Mouse (Mus musculus) limb, embryonic 10.5 days (tissue): ENCODE measurements around the gene Ap1m1. TPM values are rescaled to one million over a fixed set of nuclear protein-coding genes. Genes with fewer than 3 reads are reported as not detected.

Experiments
- DNase-seq: peaks from one replicate; pipeline ENCODE4 v3.0.0-alpha.2; 2017; ENCODE audit warnings: low spot score
- H3K27ac ChIP-seq: fragments of 300-500 bp; sonication (generic); 2 replicates; pipeline ENCODE4 v1.5.1; 2016; ENCODE audit warnings: mild to moderate bottlenecking
- H3K27me3 ChIP-seq: fragments of 300-500 bp; sonication (generic); 2 replicates; pipeline ENCODE4 v1.6.1; 2016; ENCODE audit warnings: low read depth, mild to moderate bottlenecking; ENCODE audit not compliant: poor library complexity, severe bottlenecking
- H3K36me3 ChIP-seq: fragments of 300-500 bp; sonication (generic); 2 replicates; pipeline ENCODE4 v1.6.1; 2016; ENCODE audit warnings: mild to moderate bottlenecking, moderate library complexity
- H3K4me1 ChIP-seq: fragments of 300-500 bp; sonication (generic); 2 replicates; pipeline ENCODE4 v1.6.1; 2016
- H3K4me3 ChIP-seq: fragments of 300-500 bp; sonication (generic); 2 replicates; pipeline ENCODE4 v1.5.1; 2016; ENCODE audit warnings: mild to moderate bottlenecking, moderate library complexity
- H3K9me3 ChIP-seq: fragments of 300-500 bp; sonication (generic); replicated peaks from 2 replicates; pipeline ENCODE4 v1.6.1; 2016; ENCODE audit warnings: mild to moderate bottlenecking
- WGBS: fragments of 180-500 bp; shearing (Covaris S2); methylation state at CpG from one replicate; pipeline ENCODE4 v1.1.7; 2016; 5-methylcytosine and 5-hydroxymethylcytosine counted together
- polyA plus RNA-seq: library from polyadenylated mRNA; unstranded; fragments of >200 nt; fragmentation: Nextera tagmentation; extraction: Ambion mirVana; gene quantifications from 2 replicates; pipeline ENCODE4 v1.2.1, GENCODE M21; 2016

Gene Ap1m1
- polyA plus RNA-seq, 1 experiment from 2014 or later, result 144 TPM

DNA sequence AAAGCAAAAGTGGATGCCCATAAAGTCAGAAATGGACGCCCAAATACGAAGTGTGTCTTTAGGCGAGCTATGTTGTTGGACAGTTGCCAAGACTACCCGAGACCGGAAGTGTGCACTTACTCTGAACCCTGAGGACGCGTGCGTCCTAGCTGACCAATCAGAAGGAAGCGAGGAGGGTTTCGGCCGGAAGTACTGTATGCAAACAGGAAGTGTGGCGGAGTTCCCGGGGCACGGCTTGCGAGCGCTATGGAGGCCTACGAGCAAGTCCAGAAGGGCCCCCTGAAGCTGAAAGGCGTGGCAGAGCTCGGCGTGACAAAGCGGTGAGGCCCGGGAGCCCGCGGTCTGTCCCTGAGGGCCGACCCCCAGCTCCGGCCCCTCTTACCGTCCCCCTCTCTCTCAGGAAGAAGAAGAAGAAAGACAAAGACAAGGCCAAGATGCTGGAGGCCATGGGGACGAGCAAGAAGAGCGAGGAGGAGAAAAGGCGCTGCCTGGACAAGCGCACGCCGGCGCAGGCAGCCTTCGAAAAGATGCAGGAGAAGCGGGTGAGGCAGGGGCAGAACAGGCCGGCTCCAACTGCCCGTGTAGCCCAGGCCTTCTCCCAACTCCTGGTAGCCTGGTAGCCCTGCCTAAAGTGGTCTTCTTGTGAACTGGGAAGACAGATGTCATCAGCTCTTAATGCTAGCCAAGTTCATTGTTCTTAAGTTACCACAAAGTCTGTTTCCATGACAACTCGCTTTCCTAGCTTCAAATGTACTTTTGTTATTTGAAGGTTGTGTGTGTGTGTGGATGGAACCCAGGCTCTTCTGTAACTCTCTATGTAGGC, 20.1 kb upstream of the Ap1m1 start, which contains the start of gene Fam32a:
Gene Fam32a (plus strand): TSS at position 190 of the 823 bp plus-strand sequence.
- H3K27me3 ChIP-seq, result no peaks in the 10 kb centered on the region
- H3K4me1 ChIP-seq, result peaks cover 11% of the 10 kb centered on the region
- peaks cover 37% of the 10 kb centered on the region for H3K36me3 ChIP-seq
- 18% methylated on average over 39 of the region's 39 CpGs for WGBS
- H3K4me3 ChIP-seq, result peak within 1 kb of the TSS; percentile 73
- H3K27ac ChIP-seq, result peak within 1 kb of the TSS; percentile 91
- peak; percentile 94 for DNase-seq
- no peaks in the 10 kb centered on the region for H3K9me3 ChIP-seq

DNA sequence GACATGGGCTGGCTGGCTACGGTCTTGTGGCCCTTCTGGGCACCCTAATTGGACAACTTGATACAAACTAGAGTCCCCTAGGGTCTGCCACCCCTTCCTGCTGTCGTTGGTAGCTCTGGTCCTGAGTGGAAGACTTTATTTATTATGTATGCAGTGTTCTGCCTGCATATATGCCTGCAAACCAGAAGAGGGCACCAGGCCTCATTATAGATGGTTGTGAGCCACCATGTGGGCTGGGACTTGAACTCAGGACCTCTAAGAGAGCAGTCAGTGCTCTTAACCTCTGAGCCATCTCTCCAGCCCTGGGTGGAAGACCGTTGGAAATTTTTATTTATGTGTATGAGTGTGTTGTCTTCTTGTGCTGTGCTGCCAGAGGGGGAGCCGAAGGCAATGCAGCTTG, 19.1 kb upstream of the Ap1m1 start:
- Histone ChIP-seq H3K9me3 (no peaks in the 10 kb centered on the region), H3K27me3 (no peaks in the 10 kb centered on the region), H3K27ac (no peak overlapping the region), H3K4me1 (peaks cover 11% of the 10 kb centered on the region), H3K36me3 (peaks cover 37% of the 10 kb centered on the region), H3K4me3 (peak overlapping the region; percentile 73)
- DNase-seq, result no peak
- WGBS, result 90% methylated on average over 4 of the region's 4 CpGs

DNA sequence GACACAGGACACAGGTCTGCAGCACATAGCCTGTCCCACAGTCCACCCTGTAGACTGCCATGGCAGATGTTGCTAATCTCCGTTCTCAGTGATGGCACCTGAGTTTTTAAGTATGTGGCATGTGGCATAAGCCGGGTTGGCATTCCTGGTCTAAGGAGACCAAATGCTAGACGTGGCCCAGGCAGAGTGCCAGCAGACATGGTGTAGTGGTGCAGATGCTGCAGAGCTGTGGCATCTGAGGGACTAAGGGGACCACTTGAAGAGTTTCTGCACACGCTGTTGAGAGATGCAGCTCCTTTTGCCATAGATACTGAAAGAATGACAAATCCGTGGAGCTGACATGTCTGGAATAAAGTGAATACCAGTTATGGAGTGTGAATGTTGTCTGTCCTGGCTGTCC, 17.2 kb upstream of the Ap1m1 start:
- Histone ChIP-seq H3K4me3 (no peak overlapping the region), H3K9me3 (no peaks in the 10 kb centered on the region), H3K27me3 (no peaks in the 10 kb centered on the region), H3K4me1 (peaks cover 11% of the 10 kb centered on the region), H3K36me3 (peaks cover 37% of the 10 kb centered on the region), H3K27ac (no peak overlapping the region)
- 93% methylated on average over 5 of the region's 5 CpGs for WGBS
- DNase-seq, result no peak

DNA sequence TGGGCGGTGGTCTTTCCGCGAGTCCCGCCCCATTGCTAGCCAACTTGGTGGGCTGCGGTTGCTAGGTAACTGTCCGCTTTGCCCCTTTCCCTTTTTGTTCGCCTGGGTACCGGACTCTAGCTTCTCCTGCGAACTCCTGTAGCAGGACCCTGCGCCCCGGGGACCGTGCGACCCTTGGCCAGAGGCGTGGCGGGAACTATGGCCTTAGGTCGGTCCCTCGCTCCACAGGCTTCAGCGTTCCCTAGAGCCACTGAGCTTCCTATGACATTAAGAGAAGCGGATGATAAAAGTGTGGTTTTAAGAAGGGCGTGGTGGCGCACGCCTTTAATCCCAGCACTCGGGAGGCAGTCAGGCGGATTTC, 565 bp downstream of the Ap1m1 start:
- no peak for DNase-seq
- Histone ChIP-seq H3K9me3 (no peaks in the 10 kb centered on the region), H3K36me3 (peaks cover 20% of the 10 kb centered on the region), H3K27ac (peak overlapping the region; percentile 95), H3K27me3 (no peaks in the 10 kb centered on the region), H3K4me3 (peak overlapping the region; percentile 70), H3K4me1 (peaks cover 12% of the 10 kb centered on the region)
- WGBS, result 1% methylated on average over 24 of the region's 24 CpGs

DNA sequence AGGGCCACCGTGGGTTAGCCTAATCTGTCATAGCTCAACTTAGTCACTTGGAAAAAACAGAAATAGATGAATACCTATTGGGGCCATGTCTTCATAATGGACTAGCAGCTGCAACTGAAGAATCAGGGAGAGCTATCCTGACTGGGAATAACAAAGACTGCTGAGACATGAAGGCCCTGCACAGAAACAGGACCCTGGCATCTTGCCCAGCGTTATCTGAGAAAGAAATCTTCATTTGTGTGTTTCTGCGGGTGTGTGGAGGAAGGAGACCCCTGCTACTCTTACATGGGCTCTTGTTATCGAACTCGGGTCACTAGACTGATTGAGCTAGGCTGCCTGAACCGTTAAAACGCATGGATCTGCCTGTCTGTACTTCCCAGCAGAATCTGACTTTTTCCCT, 1.1 kb downstream of the Ap1m1 start:
- peak overlapping the region; percentile 70 for H3K4me3 ChIP-seq
- no peaks in the 10 kb centered on the region for H3K9me3 ChIP-seq
- DNase-seq, result no peak
- 79% methylated on average over 7 of the region's 7 CpGs for WGBS
- peaks cover 12% of the 10 kb centered on the region for H3K4me1 ChIP-seq
- peaks cover 24% of the 10 kb centered on the region for H3K36me3 ChIP-seq
- no peaks in the 10 kb centered on the region for H3K27me3 ChIP-seq
- H3K27ac ChIP-seq, result peak overlapping the region; percentile 95; the same call in 1 of the 2 replicates

DNA sequence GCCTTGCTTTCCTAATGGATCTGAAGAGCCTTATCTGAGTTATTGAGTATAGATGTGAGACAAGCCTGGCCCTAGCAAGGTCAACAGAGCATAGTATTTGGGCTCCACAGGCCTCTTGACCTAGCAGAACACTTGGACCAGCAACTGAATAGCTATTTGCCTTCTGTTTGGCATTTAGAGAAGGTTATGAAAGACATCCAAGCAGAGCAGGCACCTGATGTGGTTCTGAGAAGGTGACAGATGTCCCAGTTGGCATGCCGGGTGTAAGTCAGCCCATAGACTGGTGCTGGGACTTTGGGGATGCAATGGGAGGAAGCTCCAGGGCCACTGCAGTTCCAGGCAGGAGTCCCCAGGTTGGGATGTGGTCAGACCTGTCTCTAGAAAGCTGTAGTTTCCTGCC, 2.4 kb downstream of the Ap1m1 start:
- 88% methylated on average over 1 of the region's 1 CpGs for WGBS

DNA sequence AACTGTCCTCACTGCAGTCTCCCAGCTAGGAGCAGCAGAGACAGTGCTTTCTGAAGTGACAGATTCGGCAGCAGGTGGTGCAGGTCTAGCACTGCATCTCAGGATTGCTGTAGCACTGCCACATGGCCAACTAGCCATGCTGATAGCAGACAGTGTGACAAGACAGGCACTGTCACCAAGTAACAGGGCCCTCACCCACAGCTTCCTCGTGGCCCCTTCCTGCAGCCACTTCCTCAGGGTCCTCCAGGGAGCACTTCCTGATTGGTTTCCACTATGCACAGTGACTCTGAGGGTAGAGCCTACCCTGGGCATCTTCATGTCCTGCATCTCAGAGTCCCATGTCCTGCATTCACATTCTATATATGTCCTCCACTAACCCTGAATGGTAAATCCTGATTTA, 4.8 kb downstream of the Ap1m1 start:
- Histone ChIP-seq H3K27ac (no peak overlapping the region), H3K36me3 (peaks cover 43% of the 10 kb centered on the region), H3K27me3 (no peaks in the 10 kb centered on the region), H3K4me1 (peaks cover 12% of the 10 kb centered on the region), H3K9me3 (no peaks in the 10 kb centered on the region), H3K4me3 (no peak overlapping the region)
- 70% methylated on average over 2 of the region's 2 CpGs for WGBS
- no peak for DNase-seq

More for the DNA sequence above, 2.4 kb downstream of the Ap1m1 start:
- no peak for DNase-seq
- no peak overlapping the region for H3K27ac ChIP-seq
- no peak overlapping the region for H3K4me3 ChIP-seq
- H3K9me3 ChIP-seq, result no peaks in the 10 kb centered on the region
- H3K27me3 ChIP-seq, result no peaks in the 10 kb centered on the region
- H3K4me1 ChIP-seq, result peaks cover 12% of the 10 kb centered on the region
- H3K36me3 ChIP-seq, result peaks cover 35% of the 10 kb centered on the region

DNA sequence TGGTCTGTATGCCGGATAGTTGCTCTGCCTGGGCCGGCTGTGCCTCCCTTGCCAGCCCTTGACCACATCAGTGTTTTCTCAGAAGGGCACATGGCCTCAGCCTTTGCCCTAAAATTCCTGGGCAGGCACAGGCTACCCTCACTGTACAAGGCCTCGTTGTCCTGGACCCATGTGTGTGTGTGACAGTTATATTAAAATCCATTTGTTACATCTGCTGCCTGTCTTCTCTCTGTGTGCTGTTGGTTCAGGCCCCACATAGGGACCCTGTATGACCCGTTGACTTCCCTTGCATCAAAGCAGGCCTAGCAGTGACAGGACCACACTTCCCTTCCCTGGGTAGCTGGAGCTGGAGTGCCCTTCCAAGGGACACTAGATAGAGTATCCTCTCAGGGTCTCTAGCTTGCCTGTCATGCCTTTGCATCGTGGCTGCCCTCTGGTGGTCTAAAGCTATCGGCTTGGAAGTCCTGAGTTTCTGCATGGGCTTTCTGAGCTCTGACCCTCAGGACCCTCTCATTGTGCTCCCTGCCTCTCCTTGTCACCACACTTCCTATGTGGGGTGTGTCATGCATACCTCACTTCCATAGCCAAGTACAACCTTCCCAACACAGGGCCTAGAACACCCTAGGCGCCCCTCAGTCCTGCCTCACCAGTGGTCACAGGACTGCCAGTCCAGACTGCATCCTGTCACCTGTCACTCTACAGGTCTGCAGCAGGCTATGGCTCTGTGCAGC, 17.5 kb downstream of the Ap1m1 start:
- Histone ChIP-seq H3K27me3 (no peaks in the 10 kb centered on the region), H3K9me3 (no peaks in the 10 kb centered on the region), H3K27ac (no peak overlapping the region), H3K4me3 (no peak overlapping the region), H3K4me1 (no peaks in the 10 kb centered on the region), H3K36me3 (peaks cover 32% of the 10 kb centered on the region)
- DNase-seq, result peak; percentile 55
- WGBS, result 51% methylated on average over 7 of the region's 7 CpGs

DNA sequence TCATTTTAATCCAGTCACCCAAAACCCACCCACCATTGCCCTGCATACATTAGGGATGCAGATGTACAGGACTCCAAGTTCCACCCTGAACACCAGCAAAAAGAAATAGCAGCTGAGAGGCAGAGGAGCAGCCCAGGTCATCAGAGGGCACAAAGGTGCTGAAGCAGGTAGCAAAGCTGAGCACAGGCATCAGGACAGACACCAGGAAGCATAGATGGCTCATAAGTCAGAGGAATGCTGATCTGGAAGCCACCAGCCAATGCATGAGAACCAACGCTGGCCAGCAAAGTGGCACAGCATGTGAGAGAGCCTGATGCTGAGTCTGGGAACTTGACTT, 18.1 kb downstream of the Ap1m1 start:
- peaks cover 27% of the 10 kb centered on the region for H3K36me3 ChIP-seq
- 81% methylated on average over 1 of the region's 1 CpGs for WGBS
- no peak overlapping the region for H3K27ac ChIP-seq
- no peak overlapping the region for H3K4me3 ChIP-seq
- H3K27me3 ChIP-seq, result no peaks in the 10 kb centered on the region
- no peaks in the 10 kb centered on the region for H3K9me3 ChIP-seq
- no peaks in the 10 kb centered on the region for H3K4me1 ChIP-seq
- no peak for DNase-seq

DNA sequence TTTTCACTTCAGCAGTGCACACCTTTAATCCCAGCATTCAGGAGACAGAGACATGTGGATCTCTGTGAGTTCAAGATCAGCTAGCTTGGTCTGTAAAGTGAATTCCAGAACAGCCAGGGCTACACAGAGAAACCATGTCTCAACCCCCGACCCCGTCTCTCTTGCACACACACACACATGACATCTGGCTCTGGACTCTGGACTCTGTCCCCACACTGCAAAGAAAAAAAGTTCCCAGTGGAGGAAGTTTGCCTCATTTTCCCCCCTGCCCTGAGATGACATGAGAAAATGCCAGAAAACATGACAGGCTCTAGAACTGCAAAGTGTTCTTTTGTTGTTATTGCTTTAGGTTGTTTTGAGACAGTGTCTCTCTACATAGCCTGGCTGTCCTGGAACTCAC, 20.0 kb downstream of the Ap1m1 start:
- no peak overlapping the region for H3K27ac ChIP-seq

DNA sequence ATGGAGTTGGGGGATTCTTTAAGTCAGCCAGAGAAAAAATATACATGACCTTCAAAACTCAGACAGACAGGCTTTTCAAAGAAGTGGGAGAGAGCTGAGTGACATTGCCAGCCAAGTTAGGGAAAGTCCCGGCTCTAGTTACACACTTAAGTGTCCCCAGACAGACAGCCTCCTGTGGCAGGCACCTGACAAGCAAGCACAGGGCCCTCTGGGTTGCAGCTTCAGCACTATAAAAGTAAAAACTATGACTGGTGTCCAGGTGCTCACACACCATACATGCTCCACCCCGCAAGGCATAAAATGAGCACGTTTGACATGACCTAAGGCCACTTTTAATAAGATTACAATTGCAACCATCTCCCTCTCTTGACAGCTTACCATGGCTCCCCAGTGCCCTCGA, 20.8 kb downstream of the Ap1m1 start:
- Histone ChIP-seq H3K4me1 (no peaks in the 10 kb centered on the region), H3K9me3 (no peaks in the 10 kb centered on the region), H3K4me3 (no peak overlapping the region), H3K27ac (no peak overlapping the region), H3K36me3 (peaks cover 7% of the 10 kb centered on the region), H3K27me3 (no peaks in the 10 kb centered on the region)
- no peak for DNase-seq
- 67% methylated on average over 4 of the region's 4 CpGs for WGBS

More for the DNA sequence above, 20.0 kb downstream of the Ap1m1 start:
- 72% methylated on average over 2 of the region's 2 CpGs for WGBS
- Histone ChIP-seq H3K36me3 (peaks cover 13% of the 10 kb centered on the region), H3K27me3 (no peaks in the 10 kb centered on the region), H3K9me3 (no peaks in the 10 kb centered on the region), H3K4me1 (no peaks in the 10 kb centered on the region), H3K4me3 (no peak overlapping the region)
- DNase-seq, result no peak

DNA sequence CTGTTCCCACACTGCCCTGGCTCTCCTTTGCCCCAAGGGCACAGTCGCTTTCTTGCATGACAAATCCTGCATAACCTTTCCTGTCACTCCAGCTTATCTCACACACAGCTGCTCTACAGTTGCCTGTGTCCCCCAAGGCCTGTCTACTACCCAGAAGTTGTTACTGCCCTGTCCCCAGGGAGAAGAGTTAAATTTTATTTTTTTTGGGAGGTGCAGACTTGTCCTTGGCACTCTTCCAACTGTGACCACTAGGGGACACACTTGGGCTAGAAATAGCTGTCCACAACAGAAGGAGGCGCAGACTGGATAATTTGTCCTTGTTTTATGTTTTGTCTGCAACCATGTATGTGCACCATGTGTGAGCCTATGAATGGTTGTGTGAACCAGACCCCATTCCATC, 21.2 kb downstream of the Ap1m1 start:
- H3K36me3 ChIP-seq, result peaks cover 5% of the 10 kb centered on the region
- no peak overlapping the region for H3K27ac ChIP-seq
- no peaks in the 10 kb centered on the region for H3K4me1 ChIP-seq
- DNase-seq, result peak; percentile 60
- 38% methylated on average over 2 of the region's 2 CpGs for WGBS
- no peaks in the 10 kb centered on the region for H3K27me3 ChIP-seq
- H3K9me3 ChIP-seq, result no peaks in the 10 kb centered on the region
- no peak overlapping the region for H3K4me3 ChIP-seq

DNA sequence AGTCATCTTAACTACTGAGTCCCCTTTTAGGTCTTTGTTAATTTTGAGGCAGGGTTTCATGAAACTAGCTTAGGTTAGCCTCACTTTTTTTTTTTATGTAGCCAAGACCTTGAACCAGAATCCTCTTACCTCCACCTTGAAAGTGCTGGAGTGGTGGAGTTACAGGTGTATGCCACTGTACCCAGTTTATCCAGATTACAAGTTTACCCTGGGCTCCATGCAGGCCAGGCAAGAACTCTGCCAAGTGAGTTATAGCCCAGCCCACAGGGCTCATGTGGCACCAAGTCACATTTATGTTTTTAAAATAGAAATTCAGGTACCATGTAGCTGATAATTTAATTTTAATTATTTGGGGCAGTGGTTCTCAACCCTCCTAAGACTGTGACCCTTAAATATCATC, 21.6 kb downstream of the Ap1m1 start:
- Histone ChIP-seq H3K27me3 (no peaks in the 10 kb centered on the region), H3K36me3 (peaks cover 5% of the 10 kb centered on the region), H3K27ac (no peak overlapping the region), H3K4me1 (no peaks in the 10 kb centered on the region), H3K9me3 (no peaks in the 10 kb centered on the region), H3K4me3 (no peak overlapping the region)
- no peak for DNase-seq
